Mouse (Mus musculus) kidney, embryonic 14.5 days (tissue): ENCODE results near the gene D930007J09Rik. TPM values are rescaled to one million over a fixed set of nuclear protein-coding genes. Genes with fewer than 3 reads are reported as not detected.

Experiments used
- ATAC-seq: fragments of 200-750 bp; cut with Nextera tagmentation; 2 replicates; pipeline ENCODE4 v1.8.0; 2017; ENCODE audit warnings: moderate number of reproducible peaks, mild to moderate bottlenecking, moderate TSS enrichment, moderate library complexity; ENCODE audit not compliant: low FRiP score, low TSS enrichment
- H3K27ac ChIP-seq: fragments of 300-500 bp; sonication (generic); 2 replicates; pipeline ENCODE4 v1.5.1; 2014; ENCODE audit warnings: low read depth, mild to moderate bottlenecking, low read length, moderate library complexity, mixed read lengths
- H3K27me3 ChIP-seq: fragments of 300-500 bp; sonication (generic); 2 replicates; pipeline ENCODE4 v1.6.1; 2014; ENCODE audit warnings: mild to moderate bottlenecking, low read length; ENCODE audit not compliant: control insufficient read depth, insufficient read depth
- H3K36me3 ChIP-seq: fragments of 300-500 bp; sonication (generic); 2 replicates; pipeline ENCODE4 v1.6.1; 2014; ENCODE audit warnings: low read length, mixed read lengths; ENCODE audit not compliant: control insufficient read depth, insufficient read depth
- H3K4me1 ChIP-seq: fragments of 300-500 bp; sonication (generic); 2 replicates; pipeline ENCODE4 v1.6.1; 2014; ENCODE audit warnings: low read length, mixed read lengths; ENCODE audit not compliant: control insufficient read depth, insufficient read depth
- H3K4me2 ChIP-seq: fragments of 300-500 bp; sonication (generic); replicated peaks from 2 replicates; pipeline ENCODE4 v1.6.1; 2014; ENCODE audit warnings: low read depth, mild to moderate bottlenecking, low read length
- H3K4me3 ChIP-seq: fragments of 300-500 bp; sonication (generic); 2 replicates; pipeline ENCODE4 v1.5.1; 2014; ENCODE audit warnings: mild to moderate bottlenecking, low read length
- H3K9ac ChIP-seq: fragments of 300-500 bp; sonication (generic); 2 replicates; pipeline ENCODE4 v1.6.1; 2014; ENCODE audit warnings: low read depth, mild to moderate bottlenecking, low read length, moderate library complexity
- H3K9me3 ChIP-seq: fragments of 300-500 bp; sonication (generic); 2 replicates; pipeline ENCODE4 v1.6.1; 2016; ENCODE audit warnings: low read length; ENCODE audit not compliant: control insufficient read depth
- WGBS: fragments of 180-500 bp; shearing (Covaris S2); extraction: QIAGEN DNeasy Blood & Tissue Kit; methylation state at CpG from one replicate; pipeline ENCODE4 v1.1.7; 2014; 5-methylcytosine and 5-hydroxymethylcytosine counted together
- polyA plus RNA-seq: library from polyadenylated mRNA; unstranded; fragments of >200 nt; fragmentation: Nextera tagmentation; extraction: Ambion mirVana; gene quantifications from 2 replicates; pipeline ENCODE4 v1.2.1, GENCODE M21; 2014

D930007J09Rik gene
- polyA plus RNA-seq, 1 experiment from 2014 or later, result not detected

- H3K9ac ChIP-seq, result peak within 1 kb of the TSS; percentile 85
- no peaks in the 10 kb centered on the region for H3K9me3 ChIP-seq
- ATAC-seq, result peak; percentile 97
- peak within 1 kb of the TSS; percentile 84 for H3K4me3 ChIP-seq
- no peaks in the 10 kb centered on the region for H3K27me3 ChIP-seq
- WGBS, result under 1% methylated on average over 48 of the region's 51 CpGs
- H3K4me1 ChIP-seq, result peaks cover 10% of the 10 kb centered on the region; the same call in 1 of the 2 replicates
- peaks cover 10% of the 10 kb centered on the region for H3K36me3 ChIP-seq
- H3K4me2 ChIP-seq, result peak within 1 kb of the TSS; percentile 92
- peak within 1 kb of the TSS; percentile 30; the same call in 1 of the 2 replicates for H3K27ac ChIP-seq
Measured at GRCm38 (mm10) chr13:32801693-32802221, 892 bp downstream of the D930007J09Rik start, which contains the start of gene Wrnip1. TSS of gene Wrnip1 (plus strand) at chr13:32802038.

GRCm38 (mm10) chr13:32800859-32801258 lies 1.8 kb downstream of the D930007J09Rik start:
- Histone ChIP-seq H3K9ac (peak overlapping the region; percentile 40; the same call in 1 of the 2 replicates), H3K4me1 (peaks cover 10% of the 10 kb centered on the region; the same call in 1 of the 2 replicates), H3K9me3 (no peaks in the 10 kb centered on the region), H3K4me3 (no peak overlapping the region), H3K36me3 (peaks cover 2% of the 10 kb centered on the region; the same call in 1 of the 2 replicates), H3K4me2 (peak overlapping the region; percentile 45; the same call in 1 of the 2 replicates), H3K27ac (no peak overlapping the region), H3K27me3 (no peaks in the 10 kb centered on the region)
- ATAC-seq, result no peak

- Histone ChIP-seq H3K4me2 (no peak overlapping the region), H3K27ac (no peak overlapping the region), H3K4me3 (no peak overlapping the region), H3K4me1 (peaks cover 9% of the 10 kb centered on the region; the same call in 1 of the 2 replicates), H3K36me3 (no peaks in the 10 kb centered on the region), H3K9ac (no peak overlapping the region), H3K27me3 (no peaks in the 10 kb centered on the region), H3K9me3 (no peaks in the 10 kb centered on the region)
- ATAC-seq, result no peak
- 63% methylated on average over 2 of the region's 2 CpGs for WGBS
Measured at GRCm38 (mm10) chr13:32799131-32799530, 3.5 kb downstream of the D930007J09Rik start.

GRCm38 (mm10) chr13:32797085-32797484 lies 5.6 kb downstream of the D930007J09Rik start:
- Histone ChIP-seq H3K4me2 (no peak overlapping the region), H3K4me1 (no peaks in the 10 kb centered on the region), H3K27ac (no peak overlapping the region), H3K9me3 (no peaks in the 10 kb centered on the region), H3K9ac (no peak overlapping the region), H3K27me3 (no peaks in the 10 kb centered on the region), H3K4me3 (no peak overlapping the region), H3K36me3 (no peaks in the 10 kb centered on the region)
- no peak for ATAC-seq
- 82% methylated on average over 1 of the region's 1 CpGs for WGBS

- H3K4me3 ChIP-seq, result no peak overlapping the region
- no peaks in the 10 kb centered on the region for H3K9me3 ChIP-seq
- H3K4me1 ChIP-seq, result no peaks in the 10 kb centered on the region
- no peak overlapping the region for H3K27ac ChIP-seq
- no peak overlapping the region for H3K9ac ChIP-seq
- 88% methylated on average over 5 of the region's 5 CpGs for WGBS
- no peak overlapping the region for H3K4me2 ChIP-seq
- H3K27me3 ChIP-seq, result no peaks in the 10 kb centered on the region
- no peak for ATAC-seq
- no peaks in the 10 kb centered on the region for H3K36me3 ChIP-seq
Measured at GRCm38 (mm10) chr13:32795166-32795565, 7.5 kb downstream of the D930007J09Rik start.

GRCm38 (mm10) chr13:32794619-32795018 lies 8.0 kb downstream of the D930007J09Rik start:
- Histone ChIP-seq H3K9me3 (no peaks in the 10 kb centered on the region), H3K4me2 (no peak overlapping the region), H3K4me1 (no peaks in the 10 kb centered on the region), H3K9ac (no peak overlapping the region), H3K4me3 (no peak overlapping the region), H3K27ac (no peak overlapping the region), H3K27me3 (no peaks in the 10 kb centered on the region), H3K36me3 (no peaks in the 10 kb centered on the region)
- no peak; the same call in 1 of the 2 replicates for ATAC-seq
- WGBS, result 77% methylated on average over 2 of the region's 2 CpGs

GRCm38 (mm10) chr13:32789781-32790180 lies 12.9 kb downstream of the D930007J09Rik start:
- WGBS, result 83% methylated on average over 4 of the region's 4 CpGs
- H3K4me1 ChIP-seq, result no peaks in the 10 kb centered on the region
- no peak overlapping the region for H3K9ac ChIP-seq
- no peak overlapping the region for H3K4me3 ChIP-seq
- no peak overlapping the region for H3K27ac ChIP-seq
- ATAC-seq, result no peak
- H3K4me2 ChIP-seq, result no peak overlapping the region
- no peaks in the 10 kb centered on the region for H3K27me3 ChIP-seq
- H3K36me3 ChIP-seq, result no peaks in the 10 kb centered on the region
- H3K9me3 ChIP-seq, result no peaks in the 10 kb centered on the region

- Histone ChIP-seq H3K4me2 (no peak overlapping the region), H3K9ac (no peak overlapping the region), H3K27me3 (no peaks in the 10 kb centered on the region), H3K27ac (no peak overlapping the region), H3K4me1 (no peaks in the 10 kb centered on the region), H3K4me3 (no peak overlapping the region), H3K36me3 (no peaks in the 10 kb centered on the region), H3K9me3 (no peaks in the 10 kb centered on the region)
- WGBS, result 78% methylated on average over 2 of the region's 2 CpGs
- no peak for ATAC-seq
Measured at GRCm38 (mm10) chr13:32787584-32787983, 15.1 kb downstream of the D930007J09Rik start.

- H3K4me3 ChIP-seq, result no peak within 1 kb of the TSS
- no peaks in the 10 kb centered on the region for H3K27me3 ChIP-seq
- 84% methylated on average over 8 of the region's 8 CpGs for WGBS
- no peak within 1 kb of the TSS for H3K27ac ChIP-seq
- H3K36me3 ChIP-seq, result no peaks in the 10 kb centered on the region
- 0 out of 2 replicates have a peak, but pooled peaks cover 2% of the 10 kb centered on the region for H3K4me1 ChIP-seq
- H3K4me2 ChIP-seq, result no peak within 1 kb of the TSS
- no peak within 1 kb of the TSS for H3K9ac ChIP-seq
- ATAC-seq, result no peak
- H3K9me3 ChIP-seq, result no peaks in the 10 kb centered on the region
Measured at GRCm38 (mm10) chr13:32783816-32784215, 18.8 kb downstream of the D930007J09Rik start, which contains the start of gene Mylk4. TSS of gene Mylk4 (minus strand) at chr13:32783954.
